Mouse (Mus musculus): Measurements from ENCODE around the gene Nqo1.

- TF ChIP-seq CTCF (IDR thresholded peaks at IDR 0.05; ENCODE audit: extremely low read depth, insufficient read length, insufficient replicate concordance, low read depth, low read length) = no peak
- no peak for TF ChIP-seq POLR2A (IDR thresholded peaks at IDR 0.05; ENCODE audit: low read depth, low read length)
Observed at GRCm38 (mm10) chr8:107389557-107389956, 13.4 kb downstream of the Nqo1 start.
